Mouse (Mus musculus) limb, embryonic 11.5 days (tissue): Measurements from ENCODE around the gene Ttc16. TPM values are rescaled to one million over a fixed set of nuclear protein-coding genes. Genes with fewer than 3 reads are reported as not detected.
A peak's percentile ranks its signal among the peaks of the same experiment; 100 is the strongest.

Source experiments
- ATAC-seq: fragments of 200-750 bp; cut with Nextera tagmentation; 2 replicates; pipeline ENCODE4 v1.8.0; 2017; ENCODE audit warnings: low read depth; ENCODE audit not compliant: insufficient number of reproducible peaks, low FRiP score, low TSS enrichment
- DNase-seq: peaks from one replicate; pipeline ENCODE4 v3.0.0-alpha.2; 2015; ENCODE audit warnings: low spot score
- H3K27ac ChIP-seq: fragments of 300-500 bp; sonication (generic); replicated peaks from 2 replicates; pipeline ENCODE4 v1.5.1; 2014; ENCODE audit warnings: low read depth, mild to moderate bottlenecking, low read length
- H3K27me3 ChIP-seq: fragments of 300-500 bp; sonication (generic); 2 replicates; pipeline ENCODE4 v1.6.1; 2014; ENCODE audit warnings: mild to moderate bottlenecking, low read length, mixed read lengths; ENCODE audit not compliant: control insufficient read depth, insufficient read depth
- H3K36me3 ChIP-seq: fragments of 300-500 bp; sonication (generic); 2 replicates; pipeline ENCODE4 v1.6.1; 2014; ENCODE audit warnings: mild to moderate bottlenecking, low read length, moderate library complexity, mixed read lengths; ENCODE audit not compliant: control insufficient read depth, insufficient read depth
- H3K4me1 ChIP-seq: fragments of 300-500 bp; sonication (generic); 2 replicates; pipeline ENCODE4 v1.6.1; 2014; ENCODE audit warnings: low read length, mixed read lengths; ENCODE audit not compliant: control insufficient read depth, insufficient read depth
- H3K4me2 ChIP-seq: fragments of 300-500 bp; sonication (generic); 2 replicates; pipeline ENCODE4 v1.6.1; 2014; ENCODE audit warnings: low read depth, mild to moderate bottlenecking, moderate library complexity; ENCODE audit not compliant: severe bottlenecking
- H3K4me3 ChIP-seq: fragments of 300-500 bp; sonication (generic); 2 replicates; pipeline ENCODE4 v1.5.1; 2014; ENCODE audit warnings: low read depth, low read length
- H3K9ac ChIP-seq: fragments of 300-500 bp; sonication (generic); 2 replicates; pipeline ENCODE4 v1.6.1; 2014; ENCODE audit warnings: mild to moderate bottlenecking, low read length
- H3K9me3 ChIP-seq: fragments of 300-500 bp; sonication (generic); 2 replicates; pipeline ENCODE4 v1.6.1; 2016; ENCODE audit warnings: low read length; ENCODE audit not compliant: control insufficient read depth
- WGBS: fragments of 180-500 bp; shearing (Covaris S2); extraction: QIAGEN DNeasy Blood & Tissue Kit; methylation state at CpG from one replicate; pipeline ENCODE4 v1.1.7; 2014; 5-methylcytosine and 5-hydroxymethylcytosine counted together
- polyA plus RNA-seq: library from polyadenylated mRNA; unstranded; fragments of >200 nt; fragmentation: Nextera tagmentation; extraction: Ambion mirVana; gene quantifications from 2 replicates; pipeline ENCODE4 v1.2.1, GENCODE M21; 2014

The Ttc16 gene
- polyA plus RNA-seq, result 0.13 and 0.56 TPM in 2 replicates

- Histone ChIP-seq H3K27ac (no peak within 1 kb of the TSS), H3K4me3 (peak within 1 kb of the TSS; percentile 59)
Measured at GRCm38 (mm10) chr2:32775359-32776074, at the start of gene Ttc16, which contains the start of gene Ptrh1. TSS of gene Ttc16 (minus strand) at chr2:32775633. TSS of gene Ptrh1 (plus strand) at chr2:32775786.

GRCm38 (mm10) chr2:32824778-32825177, 49.3 kb upstream of the Ttc16 start:
- Histone ChIP-seq H3K9ac (no peak overlapping the region), H3K4me2 (no peak overlapping the region), H3K36me3 (no peaks in the 10 kb centered on the region), H3K27ac (no peak overlapping the region), H3K27me3 (no peaks in the 10 kb centered on the region), H3K9me3 (no peaks in the 10 kb centered on the region), H3K4me3 (no peak overlapping the region), H3K4me1 (peaks cover 7% of the 10 kb centered on the region)
- DNase-seq (no peak), ATAC-seq (no peak)
- 91% methylated on average over 1 of the region's 1 CpGs for WGBS

More at GRCm38 (mm10) chr2:32775359-32776074, at the start of gene Ttc16, which contains the start of gene Ptrh1:
- Histone ChIP-seq H3K4me1 (peaks cover 11% of the 10 kb centered on the region; the same call in 1 of the 2 replicates), H3K9me3 (no peaks in the 10 kb centered on the region), H3K27me3 (no peaks in the 10 kb centered on the region), H3K36me3 (no peaks in the 10 kb centered on the region), H3K4me2 (peak within 1 kb of the TSS; percentile 84), H3K9ac (peak within 1 kb of the TSS; percentile 45; the same call in 1 of the 2 replicates)
- peak; percentile 95 for ATAC-seq
- DNase-seq, result peak; percentile 98
- WGBS, result under 1% methylated on average over 46 of the region's 46 CpGs

GRCm38 (mm10) chr2:32824181-32824580, 48.7 kb upstream of the Ttc16 start:
- Histone ChIP-seq H3K27ac (no peak overlapping the region), H3K27me3 (no peaks in the 10 kb centered on the region), H3K4me2 (no peak overlapping the region), H3K36me3 (no peaks in the 10 kb centered on the region), H3K9ac (no peak overlapping the region), H3K4me1 (peaks cover 7% of the 10 kb centered on the region), H3K9me3 (no peaks in the 10 kb centered on the region), H3K4me3 (no peak overlapping the region)
- ATAC-seq (no peak), DNase-seq (no peak)
- WGBS, result 49% methylated on average over 8 of the region's 8 CpGs

- H3K4me2 ChIP-seq, result no peak overlapping the region
- no peak for DNase-seq
- no peak overlapping the region for H3K4me3 ChIP-seq
- no peak for ATAC-seq
- no peak overlapping the region for H3K9ac ChIP-seq
- no peaks in the 10 kb centered on the region for H3K9me3 ChIP-seq
- H3K36me3 ChIP-seq, result no peaks in the 10 kb centered on the region
- H3K27ac ChIP-seq, result no peak overlapping the region
- 67% methylated on average over 8 of the region's 8 CpGs for WGBS
- H3K4me1 ChIP-seq, result peaks cover 7% of the 10 kb centered on the region
- H3K27me3 ChIP-seq, result no peaks in the 10 kb centered on the region
Measured at GRCm38 (mm10) chr2:32823579-32824154, 48.2 kb upstream of the Ttc16 start.

- peaks cover 7% of the 10 kb centered on the region for H3K4me1 ChIP-seq
- H3K4me3 ChIP-seq, result no peak overlapping the region
- H3K4me2 ChIP-seq, result no peak overlapping the region
- DNase-seq, result no peak
- no peak overlapping the region for H3K27ac ChIP-seq
- 36% methylated on average over 11 of the region's 11 CpGs for WGBS
- H3K36me3 ChIP-seq, result no peaks in the 10 kb centered on the region
- ATAC-seq, result no peak
- no peak overlapping the region for H3K9ac ChIP-seq
- no peaks in the 10 kb centered on the region for H3K9me3 ChIP-seq
- H3K27me3 ChIP-seq, result no peaks in the 10 kb centered on the region
Measured at GRCm38 (mm10) chr2:32823153-32823552, 47.7 kb upstream of the Ttc16 start.

GRCm38 (mm10) chr2:32822643-32823042, 47.2 kb upstream of the Ttc16 start:
- H3K36me3 ChIP-seq, result no peaks in the 10 kb centered on the region
- H3K27ac ChIP-seq, result no peak overlapping the region
- no peak overlapping the region for H3K9ac ChIP-seq
- no peaks in the 10 kb centered on the region for H3K9me3 ChIP-seq
- peaks cover 8% of the 10 kb centered on the region for H3K4me1 ChIP-seq
- WGBS, result 75% methylated on average over 6 of the region's 6 CpGs
- H3K27me3 ChIP-seq, result no peaks in the 10 kb centered on the region
- no peak for ATAC-seq
- DNase-seq, result no peak
- H3K4me2 ChIP-seq, result no peak overlapping the region
- H3K4me3 ChIP-seq, result no peak overlapping the region

- no peaks in the 10 kb centered on the region for H3K9me3 ChIP-seq
- no peak for ATAC-seq
- H3K27ac ChIP-seq, result no peak overlapping the region
- H3K4me2 ChIP-seq, result no peak overlapping the region
- H3K36me3 ChIP-seq, result no peaks in the 10 kb centered on the region
- no peaks in the 10 kb centered on the region for H3K27me3 ChIP-seq
- 73% methylated on average over 11 of the region's 11 CpGs for WGBS
- DNase-seq, result peak; percentile 51
- no peak overlapping the region for H3K4me3 ChIP-seq
- peaks cover 16% of the 10 kb centered on the region for H3K4me1 ChIP-seq
- H3K9ac ChIP-seq, result no peak overlapping the region
Measured at GRCm38 (mm10) chr2:32821041-32821802, 45.8 kb upstream of the Ttc16 start.

- ATAC-seq, result no peak
- H3K36me3 ChIP-seq, result no peaks in the 10 kb centered on the region
Measured at GRCm38 (mm10) chr2:32818208-32818607, 42.8 kb upstream of the Ttc16 start.

More at GRCm38 (mm10) chr2:32818208-32818607, 42.8 kb upstream of the Ttc16 start:
- peaks cover 14% of the 10 kb centered on the region; the same call in 1 of the 2 replicates for H3K4me1 ChIP-seq
- H3K9ac ChIP-seq, result no peak overlapping the region
- no peak for DNase-seq
- H3K27ac ChIP-seq, result no peak overlapping the region
- no peaks in the 10 kb centered on the region for H3K27me3 ChIP-seq
- 92% methylated on average over 5 of the region's 5 CpGs for WGBS
- no peak overlapping the region for H3K4me3 ChIP-seq
- H3K4me2 ChIP-seq, result no peak overlapping the region
- no peaks in the 10 kb centered on the region for H3K9me3 ChIP-seq
